Mouse (Mus musculus) Muller cell, postnatal 12 days (primary cell): ENCODE data around the gene Cldn1.

Experiments
- DNase-seq: peaks from one replicate; pipeline ENCODE4 v3.0.0-alpha.2; 2015; ENCODE audit errors: inconsistent ontology term

The Cldn1 gene

DNA sequence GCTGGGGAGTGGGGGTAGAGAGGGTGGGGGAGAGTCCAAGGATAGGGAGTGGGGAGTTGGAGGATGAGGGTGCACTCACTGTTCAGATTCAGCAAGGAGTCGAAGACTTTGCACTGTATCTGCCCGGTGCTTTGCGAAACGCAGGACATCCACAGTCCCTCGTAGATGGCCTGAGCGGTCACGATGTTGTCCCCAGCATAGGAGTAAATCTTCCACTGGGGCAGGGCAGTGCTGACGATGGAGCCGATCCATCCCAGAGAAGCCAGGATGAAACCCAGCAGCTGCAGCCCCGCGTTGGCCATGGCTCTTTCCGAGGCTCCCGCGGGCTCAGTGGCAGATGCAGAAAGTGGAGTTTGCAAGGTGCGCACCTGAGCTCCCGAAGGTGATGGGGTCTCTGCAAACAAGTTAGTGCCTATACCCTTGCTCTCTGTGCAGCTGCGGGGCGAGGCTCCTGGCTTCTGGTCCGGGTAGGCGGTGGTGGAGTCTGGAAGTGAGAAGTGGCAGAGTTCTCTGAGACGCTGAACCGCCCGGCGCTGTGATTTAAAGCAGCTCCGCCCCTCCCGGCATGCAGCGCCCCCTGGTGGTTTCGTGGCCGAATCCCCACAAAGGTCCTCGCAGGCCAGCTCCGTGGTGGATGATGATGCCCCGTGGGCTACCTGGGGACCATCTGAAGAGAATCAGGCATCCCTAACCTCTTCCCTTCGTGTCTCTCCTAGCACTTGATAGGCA, at the start of gene Cldn1:
TSS of gene Cldn1 (minus strand) at position 517 of the 729 bp plus-strand sequence.
- DNase-seq, result peak; percentile 82

DNA sequence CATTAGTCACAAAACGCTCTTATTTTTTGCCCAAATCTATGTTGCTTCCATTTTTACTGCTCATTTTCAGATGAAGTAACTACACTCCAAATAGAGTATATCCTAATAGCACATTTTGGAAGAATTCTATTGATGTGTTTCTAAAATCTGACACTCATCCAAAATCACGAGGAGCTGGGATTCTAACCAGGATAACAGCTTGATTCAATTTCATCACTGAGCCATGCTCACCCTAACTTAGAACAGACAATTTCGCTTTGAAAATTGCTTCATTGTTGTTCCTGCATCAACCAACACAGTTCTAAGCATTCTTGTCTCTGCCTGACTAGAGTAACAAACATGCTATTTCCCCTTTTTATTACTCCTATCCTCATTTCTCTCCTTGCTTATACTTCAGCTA, 47.0 kb upstream of the Cldn1 start:
- no peak for DNase-seq

DNA sequence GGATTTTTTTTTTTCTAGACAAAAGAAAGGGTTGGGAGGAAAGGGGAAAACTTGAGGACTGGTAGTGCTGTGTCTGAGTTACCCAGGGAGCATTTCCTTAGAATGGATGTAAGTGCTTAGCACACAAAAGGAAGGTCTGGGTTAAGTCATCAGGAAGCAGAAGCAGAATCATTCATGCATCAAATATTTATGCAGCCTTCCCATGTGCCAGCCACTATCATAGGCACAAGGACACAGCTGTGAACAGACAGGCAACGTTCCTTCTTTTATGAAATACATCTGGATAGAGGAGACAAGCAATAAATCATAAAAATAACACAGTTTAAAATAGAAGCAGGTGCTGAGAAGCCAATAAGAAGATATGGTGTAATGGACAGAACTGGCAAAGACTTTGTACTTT, 32.4 kb upstream of the Cldn1 start:
- DNase-seq, result peak; percentile 28

DNA sequence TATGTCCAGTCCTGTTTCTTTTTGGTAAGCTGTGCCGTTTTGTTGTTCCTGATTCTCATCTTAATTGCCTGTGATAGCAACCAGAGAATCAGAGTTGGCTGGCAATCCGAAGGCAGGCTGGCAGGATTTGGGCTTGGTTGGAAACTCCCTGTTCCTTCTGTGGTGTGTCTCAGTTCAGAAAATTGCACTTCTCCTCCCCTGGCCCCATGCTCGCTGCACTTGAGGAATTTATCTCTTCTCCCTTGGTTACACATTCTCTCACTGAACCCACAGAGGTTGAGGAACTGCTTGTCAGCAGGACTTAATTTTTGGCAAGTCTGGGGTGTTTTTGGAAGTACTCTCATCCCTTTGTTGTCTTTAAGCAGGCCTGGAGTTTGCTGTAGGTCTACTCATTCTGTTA, 29.3 kb upstream of the Cldn1 start:
- DNase-seq, result peak; percentile 96

DNA sequence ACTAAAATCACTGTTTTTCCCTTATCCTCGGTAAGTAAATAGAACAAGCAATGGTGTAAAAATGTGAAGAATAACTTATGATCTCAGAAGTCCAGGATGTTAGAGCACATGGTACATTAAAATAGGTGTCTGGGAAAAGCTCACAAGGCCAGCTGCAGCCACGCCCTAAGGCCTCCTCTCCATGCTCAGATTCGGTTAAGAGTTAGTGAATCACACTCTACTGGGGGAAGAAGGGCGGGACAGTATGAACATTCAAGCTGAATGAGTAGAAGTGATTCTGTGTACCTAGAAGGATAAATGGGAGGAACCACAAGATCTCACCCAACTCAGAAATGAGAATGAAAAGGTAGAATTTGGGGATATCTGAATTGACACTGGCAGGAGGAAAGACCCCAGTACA, 28.9 kb upstream of the Cldn1 start:
- no peak for DNase-seq

DNA sequence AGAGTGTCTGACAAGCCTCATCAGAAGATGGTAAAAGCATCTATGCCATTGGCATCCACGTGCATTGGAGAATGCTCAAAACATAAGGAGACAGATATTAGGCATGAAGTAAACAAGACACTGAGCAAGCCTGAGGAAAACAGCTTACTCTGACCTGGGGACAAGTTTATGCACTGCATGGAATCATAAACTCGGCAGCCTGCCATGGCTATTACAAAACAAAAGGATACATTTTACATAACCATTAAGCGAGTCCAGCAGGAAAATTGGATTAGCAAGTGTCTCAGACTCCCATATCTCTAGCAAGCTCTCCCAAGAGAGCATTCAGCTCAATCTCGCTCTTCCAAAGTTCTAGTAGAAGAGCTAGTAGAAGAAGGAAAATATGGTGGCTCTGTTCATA, 19.3 kb upstream of the Cldn1 start:
- no peak for DNase-seq

DNA sequence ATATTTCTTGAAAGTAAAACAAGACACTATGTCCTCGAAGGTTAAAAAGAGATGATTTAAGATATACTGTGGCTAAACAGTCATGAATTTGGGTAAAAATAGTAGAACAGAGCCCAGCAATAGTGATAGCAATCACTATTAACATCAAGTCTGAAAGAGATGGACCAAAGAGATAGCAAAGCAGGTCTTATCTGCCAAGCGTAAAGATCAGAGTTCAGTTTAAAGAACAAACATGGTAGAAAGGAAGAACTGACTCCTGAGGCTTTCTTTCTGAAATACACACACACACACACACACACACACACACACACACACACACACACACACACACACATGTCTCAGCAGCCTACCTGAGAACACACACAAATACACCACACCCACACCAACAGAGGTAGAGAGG, 14.5 kb upstream of the Cldn1 start:
- no peak for DNase-seq

DNA sequence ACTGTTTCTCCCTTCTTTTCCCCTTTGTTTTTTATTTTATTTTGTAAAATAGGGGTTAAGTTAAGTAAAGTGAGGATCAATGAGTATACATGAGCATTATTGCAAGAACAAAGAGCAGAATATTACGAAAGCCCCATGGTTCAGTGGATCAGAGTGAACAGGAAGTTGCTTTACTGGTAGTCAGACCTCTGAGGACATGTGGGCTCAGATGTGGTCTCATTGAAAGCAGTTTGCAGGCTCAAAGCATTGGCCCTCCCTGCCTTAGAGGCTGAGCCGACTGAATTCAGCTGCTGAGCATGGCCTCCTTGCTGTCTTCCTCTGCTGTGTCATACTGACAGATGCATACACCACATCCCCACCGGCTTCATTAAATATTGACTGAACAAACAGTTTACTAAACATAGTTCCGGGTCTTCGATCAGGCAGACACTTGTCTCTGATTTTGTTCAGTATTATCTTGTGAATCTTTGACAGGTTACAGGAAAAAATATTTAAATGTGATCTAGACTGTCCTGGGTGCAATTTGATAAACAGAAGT, 12.5 kb upstream of the Cldn1 start:
- DNase-seq, result no peak

DNA sequence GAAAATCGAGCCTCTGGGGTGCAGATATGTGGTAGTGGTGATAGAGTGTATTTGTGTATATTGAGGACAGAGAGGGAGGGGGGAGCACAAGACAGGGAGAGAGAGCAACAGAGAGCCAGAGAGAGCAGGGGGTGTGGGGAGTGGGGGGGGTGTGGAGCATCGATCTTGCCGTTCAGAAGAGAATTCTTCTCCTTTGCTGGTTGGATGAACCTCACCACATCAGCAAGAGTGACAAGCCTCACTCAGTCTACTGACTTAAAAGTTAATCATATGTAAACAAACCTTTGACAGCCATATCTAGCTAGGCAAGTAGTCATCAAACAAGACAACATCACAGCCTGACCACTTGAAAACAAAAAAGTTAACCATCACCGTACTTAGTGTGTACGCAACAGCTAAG, 5.5 kb upstream of the Cldn1 start:
- no peak for DNase-seq

DNA sequence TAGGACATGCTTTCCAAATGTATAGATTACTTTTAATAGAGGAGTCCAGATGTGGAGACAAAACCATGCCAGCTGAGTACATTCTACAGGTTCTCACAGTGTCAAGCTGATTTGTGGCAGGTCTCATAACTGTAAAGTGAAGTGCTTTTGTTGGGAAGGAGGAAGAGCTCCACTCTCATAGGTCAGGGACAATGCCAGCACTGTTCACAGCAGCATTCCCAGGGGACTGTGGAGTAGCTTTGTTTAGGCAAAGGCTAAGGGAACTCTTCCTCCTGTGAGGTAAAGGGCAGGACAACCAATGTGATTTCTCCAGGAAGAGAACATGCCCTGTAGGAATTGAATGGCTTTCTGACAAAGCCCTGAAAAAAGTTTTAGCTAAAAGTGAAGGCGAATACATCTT, 1.5 kb downstream of the Cldn1 start:
- no peak for DNase-seq

DNA sequence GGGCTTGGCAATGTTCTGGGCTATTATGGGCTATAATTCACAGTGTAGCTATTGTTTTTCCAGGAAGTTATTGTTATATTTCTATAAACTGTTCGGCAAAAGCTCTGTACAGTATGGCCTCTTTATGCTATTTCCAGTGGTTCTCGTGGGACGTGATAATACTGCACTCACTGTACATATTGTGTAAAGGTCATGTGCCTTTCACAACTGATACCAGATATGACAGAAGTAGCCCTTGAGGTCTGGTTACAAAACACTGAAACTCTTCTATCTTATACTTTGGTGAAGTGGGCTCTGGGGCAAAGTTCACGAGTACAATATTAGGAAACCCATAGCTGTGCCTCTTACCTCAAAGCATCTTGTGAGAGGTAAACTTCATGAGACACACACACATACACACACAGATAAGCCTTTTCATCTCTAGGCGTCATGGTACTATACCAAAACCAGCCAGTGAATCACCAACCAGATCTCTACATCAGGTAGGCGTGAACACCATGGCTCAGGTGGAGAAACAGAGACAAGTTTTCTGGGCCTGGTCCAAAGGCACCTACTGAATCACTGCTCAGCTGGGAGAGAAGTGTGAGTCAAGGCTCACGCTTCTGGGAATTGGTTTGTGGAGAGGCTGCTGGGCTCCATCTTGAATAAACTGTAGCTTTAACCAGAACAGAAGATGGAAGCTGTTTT, 2.5 kb downstream of the Cldn1 start:
- DNase-seq, result no peak

DNA sequence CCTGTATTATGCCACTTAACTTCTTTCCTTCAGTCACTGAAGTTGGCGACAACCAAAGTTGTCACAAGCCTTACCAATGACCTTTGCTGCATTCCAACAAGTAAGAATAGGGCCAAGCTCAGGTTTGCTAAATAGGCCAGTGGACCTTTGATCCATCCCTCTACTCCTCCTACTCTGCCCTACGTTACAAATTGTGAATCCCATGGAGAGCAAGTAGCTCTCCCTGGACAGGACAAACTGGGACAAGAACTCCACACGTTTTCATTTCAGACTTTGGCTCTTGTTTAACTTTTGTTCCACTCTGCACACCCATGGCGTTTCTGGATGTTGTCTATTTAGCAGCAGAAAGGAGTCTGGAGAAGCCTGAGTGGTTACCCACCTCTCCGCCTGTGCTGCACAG, 3.5 kb downstream of the Cldn1 start:
- no peak for DNase-seq

DNA sequence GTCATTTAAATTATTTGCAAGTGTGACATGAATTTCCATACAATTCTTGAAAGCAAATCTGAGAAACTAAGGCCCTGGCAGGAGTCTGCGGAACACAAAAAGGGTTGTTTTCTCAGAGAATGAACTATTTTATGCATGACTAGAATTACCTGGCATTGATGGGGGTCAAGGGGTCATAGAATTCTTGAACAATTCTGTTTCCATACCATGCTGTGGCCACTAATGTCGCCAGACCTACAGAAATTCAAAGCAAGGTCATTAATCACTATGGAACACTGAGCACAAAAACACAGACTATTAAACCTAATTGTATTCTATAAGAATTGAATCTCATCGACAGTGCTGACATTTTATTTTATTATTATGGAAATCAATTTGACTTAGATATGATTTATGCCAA, 10.9 kb downstream of the Cldn1 start:
- DNase-seq, result no peak

DNA sequence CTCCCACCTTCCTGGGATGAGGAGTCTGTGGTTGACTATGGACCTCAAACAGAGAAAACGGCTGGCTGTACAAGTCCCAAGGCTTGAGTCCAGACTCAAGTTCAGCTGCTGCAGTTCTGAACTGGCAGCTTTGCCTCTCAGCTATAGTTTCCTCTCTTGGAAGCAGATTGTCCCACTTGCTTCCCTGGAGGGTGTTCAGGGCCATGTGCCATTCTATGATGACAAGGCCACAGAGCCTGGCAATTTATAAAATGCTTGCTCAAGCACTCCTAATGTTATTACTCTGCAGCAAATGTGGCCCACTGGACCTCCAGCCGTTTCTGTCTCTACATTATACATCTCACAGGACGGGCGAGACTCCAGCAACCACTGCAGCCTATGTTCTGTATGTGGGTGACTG, 12.0 kb downstream of the Cldn1 start:
- DNase-seq, result peak; percentile 16

DNA sequence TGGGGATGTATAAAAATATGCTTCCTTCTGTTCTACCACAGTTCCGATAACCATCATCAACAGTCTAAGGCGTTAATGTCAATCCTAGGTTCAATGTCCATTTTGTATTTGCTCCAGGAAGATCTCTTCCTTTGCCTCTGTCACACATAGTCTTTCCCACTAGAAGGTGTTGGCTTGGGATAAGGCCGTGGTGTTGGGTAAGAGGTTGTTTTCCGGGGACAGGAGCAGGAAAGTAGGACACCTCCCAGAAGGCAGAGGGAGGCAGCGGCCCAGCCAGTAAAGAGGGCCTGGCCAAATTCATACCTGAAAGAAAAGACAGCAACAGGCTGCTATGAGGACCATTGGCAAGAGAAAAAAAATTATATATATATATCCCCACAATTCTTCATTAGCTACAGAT, 12.7 kb downstream of the Cldn1 start:
- DNase-seq, result no peak

DNA sequence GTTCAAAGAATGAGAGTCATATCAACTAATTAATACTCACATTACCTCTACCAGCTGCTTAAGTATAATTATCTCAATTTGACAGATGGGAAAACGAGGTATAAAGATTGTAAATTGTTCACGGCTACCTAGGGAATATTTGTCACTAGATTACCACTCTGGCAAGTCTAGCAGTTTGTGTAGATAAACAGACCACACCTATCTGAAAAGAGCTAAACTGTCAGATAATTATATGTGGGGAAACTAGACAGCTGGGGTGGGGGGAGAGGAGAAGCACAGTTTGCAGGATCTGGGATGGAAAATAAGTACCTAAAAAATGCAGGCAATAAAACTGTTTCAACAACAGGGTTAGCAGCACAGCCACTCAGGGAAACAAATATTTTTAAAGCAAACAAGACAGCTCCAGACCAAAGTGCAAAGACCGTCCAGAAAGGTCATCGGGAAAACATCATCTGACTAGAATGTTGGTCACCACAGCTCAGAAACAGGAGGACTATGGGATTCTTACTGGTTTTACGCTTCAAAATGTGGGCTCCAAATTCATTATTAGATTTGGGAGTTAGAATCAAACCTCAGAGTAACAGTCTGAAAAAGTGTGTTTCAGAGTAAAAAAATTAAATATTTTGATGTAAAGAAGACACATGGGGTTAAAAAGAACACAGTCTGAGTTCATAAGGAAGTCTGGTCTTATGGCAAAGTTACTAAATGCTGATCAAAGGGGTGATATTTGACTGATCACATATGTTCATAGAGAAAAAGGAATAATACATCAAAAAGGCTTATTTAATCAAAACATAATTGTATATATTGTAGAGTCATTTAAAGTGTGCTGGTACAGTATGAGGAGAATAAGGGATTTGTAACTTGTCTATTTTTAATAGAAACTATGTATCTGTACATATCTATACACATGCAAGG, 13.5 kb downstream of the Cldn1 start:
- no peak for DNase-seq

DNA sequence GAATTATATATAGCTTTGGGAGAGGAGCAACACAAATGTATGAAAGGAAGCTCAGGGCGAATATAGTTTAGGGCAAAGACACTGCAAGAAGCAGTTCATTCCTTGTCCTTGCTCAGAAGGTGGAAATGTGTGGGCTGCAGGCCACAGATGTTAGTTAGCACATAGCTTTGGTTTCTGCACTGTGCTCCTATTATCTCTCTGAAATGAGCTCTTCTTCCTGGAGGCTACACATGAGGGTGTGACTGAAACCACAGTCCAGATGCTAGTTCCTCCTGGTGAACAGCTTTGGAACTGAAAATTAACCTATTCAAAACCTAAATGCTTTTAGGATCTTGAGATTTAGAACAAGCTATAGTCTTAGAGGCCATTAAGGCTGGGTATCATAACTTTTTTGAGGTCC, 16.1 kb downstream of the Cldn1 start:
- no peak for DNase-seq

DNA sequence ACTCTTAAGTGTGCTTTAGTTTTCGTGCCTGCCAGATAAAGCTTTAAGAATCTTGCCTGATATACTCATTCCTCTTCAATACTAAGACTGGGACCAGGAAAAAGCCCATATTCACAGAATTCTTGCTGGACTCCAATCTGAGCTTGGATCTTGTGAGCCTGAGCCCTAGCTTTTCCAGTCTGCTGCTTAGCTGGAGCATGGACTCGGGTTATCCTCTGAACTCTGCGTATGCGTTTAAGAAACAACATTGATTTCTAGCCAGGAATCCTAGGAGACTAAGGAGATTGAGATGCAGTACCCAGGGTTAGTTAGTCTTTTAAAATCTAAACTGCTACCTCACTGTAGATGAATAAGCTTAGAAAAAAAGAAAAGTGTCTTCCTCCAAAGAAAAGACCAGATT, 20.9 kb downstream of the Cldn1 start:
- no peak for DNase-seq

DNA sequence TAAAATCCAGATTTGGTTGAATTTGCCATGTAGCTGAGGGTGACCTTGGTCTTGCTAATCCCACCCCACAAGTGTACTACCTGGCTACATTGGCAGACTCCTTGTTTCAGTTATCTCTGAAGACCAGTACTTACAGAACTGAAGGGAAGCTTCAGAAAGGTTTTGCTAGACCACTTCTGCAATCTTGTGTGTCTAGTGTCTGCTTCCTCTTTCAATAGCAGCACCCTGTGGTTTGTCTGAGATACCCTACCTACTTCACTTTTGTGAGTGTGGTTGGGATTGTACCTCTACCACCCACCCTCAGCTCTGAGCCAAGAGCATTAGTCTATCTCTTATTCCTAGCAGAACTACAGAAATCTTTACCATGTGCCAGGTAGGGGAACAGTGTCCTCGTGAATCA, 22.8 kb downstream of the Cldn1 start:
- DNase-seq, result no peak

DNA sequence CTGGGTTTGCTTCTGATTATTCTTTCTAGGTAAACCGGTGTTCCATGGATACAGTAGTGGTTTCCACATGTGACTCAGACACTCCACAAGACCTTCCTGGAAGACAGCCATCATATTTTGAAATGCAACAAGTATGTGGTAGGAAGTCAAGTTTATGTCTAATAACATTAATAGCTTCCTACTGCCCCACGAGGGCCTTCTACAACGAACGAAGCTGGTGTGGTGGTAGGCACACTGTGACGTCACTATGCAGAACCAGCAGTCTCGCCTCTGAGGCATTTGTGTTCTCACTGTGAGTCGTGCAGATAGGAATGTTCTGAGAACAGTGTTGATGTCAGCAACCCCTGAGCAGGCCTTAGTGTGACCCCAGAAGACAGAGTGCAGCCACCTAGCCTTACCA, 55.4 kb downstream of the Cldn1 start:
- peak; percentile 68 for DNase-seq

DNA sequence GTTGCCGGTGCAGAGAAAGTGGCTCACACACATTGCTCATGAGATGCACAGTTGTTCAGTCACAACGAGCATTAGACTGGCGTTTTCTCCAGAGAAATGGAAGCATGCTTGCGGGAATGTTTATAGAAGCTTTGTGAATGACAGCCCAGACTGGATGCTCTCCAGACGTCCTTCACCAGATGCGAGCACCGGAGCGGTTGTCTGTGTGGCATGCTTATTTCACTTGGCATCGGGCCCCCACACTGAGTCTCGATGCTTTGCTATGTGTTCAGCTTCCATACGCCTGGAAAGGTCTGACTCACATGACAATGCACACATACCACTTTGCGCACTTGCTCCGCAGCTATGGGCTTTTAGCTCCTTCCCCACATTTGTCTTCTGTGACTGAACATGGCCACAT, 56.8 kb downstream of the Cldn1 start:
- no peak for DNase-seq

DNA sequence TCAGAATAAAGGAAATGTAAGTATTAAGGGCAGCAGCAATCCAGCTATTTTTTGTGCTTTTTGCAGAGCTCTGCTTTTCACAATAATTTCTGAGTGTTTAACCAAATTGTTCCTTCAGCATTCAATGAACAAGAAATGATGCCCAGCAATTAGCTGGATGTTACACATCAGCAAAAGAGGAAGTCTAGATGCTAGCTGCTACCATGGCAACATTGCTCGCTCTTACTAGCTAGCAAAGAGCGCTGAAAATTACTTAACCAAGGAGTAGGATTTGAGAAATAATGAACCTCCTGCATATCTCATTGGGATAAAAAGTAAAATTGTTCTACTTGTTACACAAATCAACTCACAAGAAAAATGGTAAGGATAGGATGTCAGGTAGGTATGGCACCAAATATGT, 62.2 kb downstream of the Cldn1 start:
- DNase-seq, result no peak
